Mouse (Mus musculus): ENCODE data around the gene Hapln2.
A peak's percentile ranks its signal among the peaks of the same experiment; 100 is the strongest.

The Hapln2 gene

DNA sequence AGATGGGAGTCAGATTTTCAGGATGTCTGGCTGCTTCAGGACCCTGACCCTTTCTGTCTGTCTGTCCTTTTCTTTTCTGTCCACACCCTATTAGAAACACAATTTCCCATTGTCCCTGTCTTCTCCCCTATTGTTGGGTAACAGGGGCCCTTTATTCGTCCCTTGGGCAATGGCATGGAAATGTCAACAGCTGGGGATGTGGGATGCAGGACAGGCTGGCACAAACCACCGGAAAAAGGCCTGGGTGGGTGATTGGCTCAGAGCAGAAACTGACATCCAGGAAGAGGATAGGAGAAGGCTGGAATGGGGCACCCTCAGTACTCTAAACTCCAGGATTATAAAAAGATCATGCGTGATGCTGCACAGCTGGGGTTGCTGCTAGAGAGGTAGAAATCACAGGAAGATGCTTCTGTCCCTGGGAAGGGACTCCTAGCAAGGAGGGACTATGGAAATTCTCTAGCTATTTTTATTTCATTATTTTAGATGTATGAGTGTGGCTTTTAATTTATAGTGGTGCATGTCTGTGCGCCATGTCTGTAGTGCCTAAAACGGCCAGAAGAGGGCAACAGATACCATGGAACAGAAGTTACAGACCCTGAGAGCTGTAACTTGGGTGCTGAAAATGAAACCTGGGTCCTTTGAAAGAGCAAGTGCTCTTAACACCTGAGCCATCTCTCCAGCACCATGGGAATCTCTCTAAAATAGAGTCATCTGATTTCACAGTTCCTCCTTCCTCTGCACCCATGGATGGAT lies at the start of gene Hapln2:
TSS of gene Hapln2 (minus strand) at position 150 of the 753 bp plus-strand sequence.
- peak; percentile 14 for DNase-seq

DNA sequence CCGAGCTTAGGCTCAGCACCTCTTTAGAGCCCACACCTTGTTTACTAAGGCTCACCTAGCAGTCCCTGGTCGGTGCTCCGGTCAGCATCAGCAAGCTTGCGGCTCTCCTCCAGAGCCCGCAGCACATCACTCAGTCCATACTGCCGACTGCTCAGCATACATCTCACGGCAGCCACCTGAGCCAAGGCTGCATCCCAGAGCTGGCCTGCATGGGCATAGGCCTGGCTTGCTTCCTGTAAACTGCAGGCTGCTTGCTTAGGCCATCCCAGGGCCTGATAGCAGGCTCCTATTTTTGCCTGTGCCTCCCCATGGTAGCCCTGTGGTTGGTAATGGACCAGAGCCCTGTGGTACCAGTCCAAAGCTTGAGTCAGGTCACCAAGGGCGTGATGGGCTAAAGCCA lies 47.4 kb upstream of the Hapln2 start:
- DNase-seq: no peak

DNA sequence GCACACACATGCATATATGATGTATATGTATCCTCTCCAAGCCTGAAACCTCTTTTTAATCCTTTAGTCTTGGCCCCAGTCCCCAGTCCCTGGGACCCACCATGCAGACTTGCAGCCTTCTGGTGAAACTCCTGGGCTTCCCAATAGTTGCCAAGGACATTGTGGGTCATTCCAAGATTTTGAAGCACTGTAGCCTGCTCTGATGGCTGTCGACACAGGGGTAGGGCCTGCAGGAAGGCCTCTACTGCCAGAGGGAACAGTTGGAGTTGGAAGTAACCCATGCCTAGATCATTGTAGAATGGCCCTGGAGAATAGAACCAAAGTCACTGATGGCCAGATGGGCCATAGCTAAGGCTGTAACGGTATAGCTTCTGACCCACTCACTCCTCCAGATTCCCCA lies 47.0 kb upstream of the Hapln2 start:
- DNase-seq: no peak

DNA sequence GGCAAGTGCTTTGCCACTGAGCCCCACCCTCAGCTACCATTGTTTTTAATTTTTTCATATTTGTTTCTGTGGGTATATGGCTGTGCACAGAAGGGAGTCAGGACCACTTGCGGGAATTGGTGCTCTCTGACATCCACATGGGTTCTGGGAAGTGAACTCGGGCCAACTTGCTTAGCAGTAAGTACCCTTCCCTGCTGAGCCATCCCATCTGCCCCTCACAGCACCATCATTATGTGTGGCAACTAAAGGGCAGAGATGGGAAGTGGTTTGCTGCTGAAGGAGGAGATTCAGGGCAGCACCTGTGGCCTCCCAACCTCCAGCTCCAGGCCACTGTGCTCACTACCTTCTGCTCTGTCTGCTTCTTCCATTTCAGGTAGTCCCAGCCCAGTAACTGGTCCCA lies 46.2 kb upstream of the Hapln2 start:
- DNase-seq: no peak

DNA sequence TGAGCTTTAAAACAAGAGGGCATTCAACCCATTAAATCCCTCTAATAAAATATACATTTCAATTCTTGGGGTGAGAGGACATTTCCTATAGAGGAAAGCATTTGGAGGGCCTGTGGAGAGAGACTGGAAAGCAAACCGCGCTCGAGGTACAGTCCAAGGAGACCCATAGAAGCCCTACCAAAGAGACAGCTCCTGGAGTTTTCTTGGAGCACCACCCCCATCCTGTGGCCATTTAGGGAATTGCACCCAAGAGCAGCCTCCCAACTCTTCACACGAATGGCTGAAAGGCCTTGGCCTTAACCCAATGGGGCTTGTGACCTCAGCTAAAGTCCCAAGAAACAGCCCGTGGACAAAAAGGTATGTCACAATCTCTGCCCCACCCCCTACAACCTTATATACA lies 44.4 kb upstream of the Hapln2 start:
- DNase-seq: peak; percentile 92

DNA sequence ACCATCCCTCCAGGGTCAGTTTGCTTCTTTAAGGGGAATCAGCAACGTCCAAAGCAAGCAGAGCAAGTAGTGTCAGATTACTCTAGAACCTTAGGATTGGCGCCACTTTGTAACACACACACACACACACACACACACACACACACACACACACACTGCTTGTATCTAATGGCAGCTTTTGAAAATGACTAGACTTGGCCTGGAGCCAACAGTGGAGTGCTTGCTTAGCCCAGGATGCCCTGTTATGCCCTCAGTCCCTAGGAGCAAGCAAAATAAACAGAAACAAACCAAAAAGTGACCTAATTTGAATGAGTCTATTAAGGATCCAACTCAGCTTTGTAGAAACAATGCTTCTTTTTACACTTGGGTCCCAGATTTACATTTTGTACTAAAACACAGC lies 41.0 kb upstream of the Hapln2 start:
- no peak for DNase-seq

DNA sequence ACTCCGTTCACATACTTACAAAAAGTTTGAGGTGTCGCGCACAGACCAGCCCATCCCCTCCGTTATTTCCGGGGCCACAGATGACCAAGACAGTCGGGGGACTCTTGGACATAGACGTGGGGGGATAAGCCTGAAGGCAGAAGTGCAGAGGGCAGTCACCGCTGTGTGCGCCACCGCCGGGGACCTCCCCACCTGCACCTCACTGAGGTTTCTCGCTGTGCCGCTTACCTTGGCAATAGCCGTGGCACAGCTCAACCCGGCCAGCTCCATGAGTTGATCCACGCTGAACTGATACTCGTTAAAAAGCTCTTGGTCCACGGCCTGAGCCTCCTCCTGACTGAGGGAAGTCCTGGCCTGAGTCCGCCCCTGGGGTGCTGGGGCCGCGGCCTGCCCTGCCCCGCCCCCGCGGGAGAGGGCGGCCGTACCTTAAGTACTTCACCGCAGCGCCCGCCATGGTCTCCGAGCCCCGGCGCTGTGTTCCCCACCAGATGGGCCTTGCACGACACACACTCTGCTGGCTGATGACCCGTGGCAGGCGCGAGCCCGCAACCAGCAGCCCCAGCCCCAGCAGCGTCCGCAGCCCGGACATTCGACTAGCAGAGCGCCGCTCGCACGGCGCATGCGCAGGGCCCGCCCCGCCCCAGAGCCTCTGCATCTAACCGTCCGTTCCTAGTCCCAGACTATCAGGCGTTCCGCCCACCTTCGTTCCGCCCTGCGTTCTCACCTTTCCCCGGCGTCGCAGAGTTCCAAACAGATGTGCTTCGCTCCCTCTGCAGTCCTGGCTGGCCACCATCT lies 30.7 kb upstream of the Hapln2 start, which contains the start of gene Naxe:
TSS of gene Naxe (minus strand) at position 594 of the 795 bp plus-strand sequence.
- DNase-seq: peak; percentile 88

DNA sequence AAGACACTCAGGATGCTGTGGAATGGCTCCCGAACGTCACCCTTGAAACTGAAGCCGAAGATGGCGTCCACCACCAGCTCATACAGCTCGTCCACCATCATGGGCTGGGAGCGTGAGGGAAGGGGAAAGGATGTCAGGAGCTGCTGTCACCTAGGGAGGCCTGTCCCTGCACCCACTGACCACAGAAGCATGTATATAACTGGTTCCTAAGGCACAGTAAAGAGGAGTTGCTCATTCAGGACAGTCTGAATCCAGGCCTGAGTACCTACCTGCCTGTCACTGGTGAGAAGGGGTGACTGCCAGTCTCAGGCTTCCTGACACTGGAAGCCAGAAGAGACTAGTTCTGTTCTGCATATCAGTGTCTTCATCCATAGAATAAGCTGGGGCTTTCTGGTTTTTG lies 29.6 kb upstream of the Hapln2 start:
- no peak for DNase-seq

DNA sequence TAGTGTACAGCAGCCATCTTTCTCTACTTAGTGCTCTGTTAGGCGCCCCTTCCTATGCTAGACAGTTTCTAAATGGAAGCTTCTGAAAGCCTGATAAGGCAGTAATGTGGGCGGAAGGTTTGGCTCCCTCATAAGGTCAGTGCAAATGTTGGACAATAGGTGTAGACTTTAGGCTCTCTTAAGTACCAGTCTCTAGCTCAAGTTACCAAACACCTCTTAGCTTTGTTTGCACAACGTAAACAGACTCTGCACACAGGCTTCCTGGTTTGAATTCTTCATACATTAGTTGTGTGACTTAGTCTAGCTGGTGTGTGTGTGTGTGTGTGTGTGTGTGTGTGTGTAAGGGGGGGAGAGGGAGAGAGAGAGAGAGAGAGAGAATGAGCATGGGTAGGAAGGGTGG lies 22.1 kb upstream of the Hapln2 start:
- no peak for DNase-seq

DNA sequence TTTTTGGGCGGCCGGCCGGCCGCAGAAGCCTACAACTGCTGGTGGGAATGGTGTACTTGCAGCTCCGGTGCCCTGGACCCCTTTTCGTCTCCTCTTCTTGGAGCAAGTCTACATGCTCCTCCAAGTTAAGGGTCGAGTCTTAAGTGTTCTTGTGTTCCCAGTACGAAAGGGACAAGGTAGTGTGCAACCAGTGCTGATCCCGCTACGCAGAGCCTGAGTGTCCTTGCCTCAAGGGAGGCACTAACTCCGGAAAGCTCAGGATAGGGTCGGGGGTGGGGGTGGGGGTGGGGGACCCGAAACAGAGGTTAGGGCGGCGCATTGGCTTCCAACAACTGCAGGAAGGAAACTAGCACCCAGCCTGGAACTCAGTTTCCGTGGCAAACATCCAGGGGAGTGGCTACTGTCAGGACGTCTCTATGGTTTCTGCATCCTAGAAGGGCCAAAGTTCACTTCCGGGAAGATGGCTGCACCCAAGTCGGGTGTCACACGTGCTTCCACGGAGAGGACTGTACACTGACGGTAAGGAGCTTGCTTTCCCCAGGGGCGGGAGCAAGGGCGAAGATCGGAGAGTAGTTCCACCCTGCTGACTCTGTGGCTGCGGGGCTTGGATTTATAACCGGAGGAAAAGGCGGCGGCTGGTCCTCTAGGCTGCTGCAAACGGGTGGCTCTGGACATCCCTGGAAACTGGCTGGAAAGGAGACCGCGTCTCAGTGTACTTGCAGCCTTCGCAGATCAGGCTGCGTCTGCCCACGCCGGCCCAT lies 15.5 kb upstream of the Hapln2 start, which contains the start of gene Gpatch4:
TSS of gene Gpatch4 (plus strand) at position 448 of the 761 bp plus-strand sequence.
- peak; percentile 97 for DNase-seq

DNA sequence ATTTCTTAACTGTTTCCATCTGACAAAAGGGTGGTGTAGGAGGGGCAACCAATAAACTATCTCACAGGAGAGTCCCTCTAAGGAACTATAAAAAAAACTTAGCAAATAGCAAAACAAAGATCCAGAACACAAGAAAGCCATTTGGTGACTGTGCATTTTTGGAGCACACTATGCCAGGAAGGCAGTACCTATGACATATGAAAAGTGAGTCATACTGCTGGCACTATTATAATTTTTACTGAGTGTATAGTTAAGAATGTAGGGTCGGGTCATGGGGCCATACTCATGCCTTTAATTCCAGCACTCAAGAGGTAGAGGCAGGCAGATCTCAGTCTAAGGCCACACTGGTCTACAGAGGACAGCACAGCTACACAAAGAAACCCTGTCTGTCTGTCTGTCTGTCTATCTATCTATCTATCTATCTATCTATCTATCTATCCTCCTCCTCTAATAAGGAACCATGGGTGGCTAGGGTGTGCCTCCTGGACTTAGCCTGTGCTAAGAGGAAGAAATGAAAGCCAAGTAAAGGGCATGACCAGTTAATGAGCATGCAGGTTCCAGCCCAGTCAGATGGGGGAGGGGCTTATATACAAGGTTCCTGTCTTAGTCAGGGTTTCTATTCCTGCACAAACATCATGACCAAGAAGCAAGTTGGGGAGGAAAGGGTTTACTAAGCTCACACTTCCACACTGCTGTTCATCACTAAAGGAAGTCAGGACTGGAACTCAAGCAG lies 8.3 kb upstream of the Hapln2 start:
- no peak for DNase-seq

DNA sequence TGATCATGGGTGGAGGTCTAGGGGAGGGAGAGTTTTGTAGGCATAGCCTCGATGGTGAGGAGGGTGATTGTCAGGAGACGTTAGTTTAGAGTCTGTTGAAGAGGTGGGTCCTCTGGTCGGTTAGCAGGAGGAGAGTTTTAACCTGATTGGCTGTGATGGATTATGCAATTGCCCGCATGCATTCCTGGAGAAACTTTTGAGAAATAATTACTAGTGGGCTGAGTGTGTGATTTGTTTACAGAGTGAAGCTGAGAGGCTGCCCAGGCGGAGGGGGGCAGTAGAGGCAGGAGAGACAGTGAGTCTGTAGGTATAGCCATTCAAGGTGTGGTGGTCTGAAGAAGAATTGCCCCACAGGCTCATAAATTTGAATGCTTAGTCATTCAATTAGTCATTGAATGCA lies 6.1 kb upstream of the Hapln2 start:
- DNase-seq: no peak

DNA sequence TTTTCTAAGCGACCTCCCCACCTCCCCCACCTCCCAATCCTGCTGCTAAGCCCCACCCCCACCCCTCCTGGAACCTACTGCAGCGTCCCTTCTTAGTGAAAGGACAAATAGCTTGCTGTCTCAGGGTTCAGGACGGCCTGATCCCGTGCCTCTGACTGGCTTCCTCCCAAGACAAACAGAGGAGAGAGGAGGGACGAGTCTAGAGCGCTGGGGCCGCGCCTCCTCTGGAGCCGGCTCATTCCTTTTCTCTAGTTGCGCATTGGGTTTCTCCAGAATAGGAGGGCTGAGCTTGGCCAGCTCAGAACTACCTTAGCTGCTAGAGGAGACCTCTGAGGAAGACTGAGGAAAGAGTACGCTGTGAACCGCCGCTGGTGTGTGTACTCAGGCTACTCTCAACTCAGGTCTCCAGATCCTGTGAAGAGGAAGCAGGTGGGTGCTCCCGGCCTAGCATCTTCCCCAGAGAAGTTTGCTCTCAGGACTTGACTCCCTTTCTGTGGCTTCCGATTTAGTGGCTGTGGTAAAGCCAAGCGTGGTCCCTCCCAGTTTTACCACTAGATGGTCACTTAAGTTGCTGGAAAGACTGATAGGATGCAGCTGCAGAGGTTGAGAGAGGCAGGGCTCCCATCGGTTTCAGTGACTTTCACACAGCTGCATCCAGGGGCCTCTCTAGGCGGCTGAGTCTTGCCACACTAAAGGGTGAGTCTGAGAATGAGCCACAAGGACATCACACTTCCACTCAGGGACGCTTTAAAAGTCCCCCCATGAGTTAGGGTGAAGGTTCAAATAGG lies 3.4 kb upstream of the Hapln2 start:
- DNase-seq: peak; percentile 56

DNA sequence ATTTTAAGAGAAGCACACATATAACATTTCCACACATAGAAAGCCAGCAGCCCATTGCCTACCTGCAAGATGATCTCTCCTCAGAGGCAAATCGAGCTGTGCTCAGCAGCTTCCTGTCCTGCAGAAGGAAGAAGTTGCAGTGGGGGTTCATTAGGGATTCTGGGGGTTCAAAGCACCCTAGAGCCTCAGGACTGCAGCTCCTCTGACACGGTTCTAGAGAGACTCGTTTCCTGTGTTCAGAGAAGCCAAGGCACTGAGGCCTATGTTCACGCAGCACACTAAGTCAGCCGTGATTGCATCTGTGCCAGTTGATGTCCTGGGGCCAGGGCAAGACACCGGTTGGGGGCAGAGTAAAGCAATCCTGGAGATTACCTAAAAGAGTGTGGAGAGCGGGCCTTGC lies 560 bp downstream of the Hapln2 start:
- no peak for DNase-seq

DNA sequence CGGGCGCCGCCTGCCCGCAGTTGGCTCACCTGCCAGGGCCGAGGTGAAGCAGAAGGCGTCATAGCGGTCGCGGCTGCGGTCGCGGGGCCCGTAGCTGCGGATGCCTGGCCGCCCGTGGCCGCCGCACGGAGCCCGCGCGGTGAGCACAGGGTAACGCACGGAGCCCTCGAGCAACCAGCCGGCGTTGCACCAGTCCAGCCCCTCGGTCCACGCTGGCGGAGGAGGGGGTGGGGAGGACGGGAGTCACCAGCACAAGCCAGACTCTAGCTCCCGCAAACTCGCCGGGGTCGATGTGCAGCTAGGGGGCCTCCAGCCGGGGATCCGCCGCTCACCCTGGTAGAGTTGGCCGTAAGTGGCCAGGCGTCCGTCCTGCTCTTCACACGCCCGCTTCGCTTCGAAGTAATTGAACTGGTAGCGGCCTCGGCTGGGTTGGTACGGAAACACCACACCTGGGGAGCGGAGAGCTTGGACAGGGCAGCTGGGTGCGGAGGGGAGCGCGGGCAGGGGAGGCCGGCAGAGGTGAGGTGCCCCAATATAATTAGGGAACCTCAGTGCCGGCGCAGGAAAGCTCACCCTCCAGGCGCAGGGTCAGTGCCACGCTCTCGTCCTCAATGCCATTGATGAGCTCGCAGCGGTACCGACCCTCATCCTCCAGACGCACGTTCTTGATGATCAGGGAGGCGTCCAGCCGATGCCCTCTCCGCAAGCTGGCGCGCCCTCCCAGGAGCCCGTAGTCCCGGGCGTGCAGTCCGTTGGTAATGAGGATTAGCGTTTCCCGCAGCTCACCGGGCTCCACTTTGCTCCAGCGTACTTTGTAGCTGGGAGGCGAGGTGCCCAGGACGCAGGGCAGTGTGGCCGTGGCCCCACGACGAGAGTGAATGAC lies 4.0 kb downstream of the Hapln2 start:
- no peak for DNase-seq

DNA sequence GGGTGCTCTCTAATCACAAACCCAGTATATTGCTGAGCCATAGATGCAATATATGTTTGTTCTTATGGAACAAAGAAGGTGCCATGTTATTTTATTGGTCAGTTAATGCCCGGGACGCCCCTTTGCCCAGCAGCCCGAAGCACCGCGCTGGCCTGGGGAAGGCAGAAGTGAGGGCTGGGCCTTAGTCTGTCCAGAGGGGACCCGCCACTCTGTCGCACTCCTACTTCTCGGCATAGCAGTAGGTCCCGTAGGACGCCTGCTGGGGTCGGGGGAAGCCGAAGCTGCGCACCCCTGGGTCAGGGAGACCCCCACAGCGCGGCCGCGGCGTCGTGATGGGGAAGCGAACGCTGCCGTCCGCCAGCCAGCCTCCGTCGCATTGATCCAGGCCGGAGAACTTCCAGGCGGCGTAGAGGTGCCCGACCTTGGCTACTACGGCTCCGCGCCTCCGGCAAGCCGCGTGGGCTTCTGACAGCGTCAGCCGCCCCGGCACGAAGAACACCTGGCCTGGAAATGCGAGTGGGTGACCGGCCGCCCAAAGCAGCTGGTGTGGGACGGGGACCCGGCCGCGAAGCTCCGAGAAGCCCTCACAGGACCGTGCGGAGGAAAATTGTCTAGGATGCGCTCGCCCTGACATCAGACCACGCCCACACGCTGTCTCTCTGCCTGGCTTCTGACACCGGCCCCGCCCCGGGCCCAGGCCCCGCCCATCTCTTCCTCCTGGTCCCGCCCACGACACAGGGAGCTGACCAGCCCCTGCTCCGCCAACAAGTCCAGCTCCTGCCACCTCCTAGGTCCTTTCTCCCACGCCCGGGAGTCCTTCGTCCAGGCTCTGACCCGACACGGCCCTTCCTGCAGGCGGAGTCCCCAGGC lies 4.8 kb downstream of the Hapln2 start:
- DNase-seq: peak; percentile 97

DNA sequence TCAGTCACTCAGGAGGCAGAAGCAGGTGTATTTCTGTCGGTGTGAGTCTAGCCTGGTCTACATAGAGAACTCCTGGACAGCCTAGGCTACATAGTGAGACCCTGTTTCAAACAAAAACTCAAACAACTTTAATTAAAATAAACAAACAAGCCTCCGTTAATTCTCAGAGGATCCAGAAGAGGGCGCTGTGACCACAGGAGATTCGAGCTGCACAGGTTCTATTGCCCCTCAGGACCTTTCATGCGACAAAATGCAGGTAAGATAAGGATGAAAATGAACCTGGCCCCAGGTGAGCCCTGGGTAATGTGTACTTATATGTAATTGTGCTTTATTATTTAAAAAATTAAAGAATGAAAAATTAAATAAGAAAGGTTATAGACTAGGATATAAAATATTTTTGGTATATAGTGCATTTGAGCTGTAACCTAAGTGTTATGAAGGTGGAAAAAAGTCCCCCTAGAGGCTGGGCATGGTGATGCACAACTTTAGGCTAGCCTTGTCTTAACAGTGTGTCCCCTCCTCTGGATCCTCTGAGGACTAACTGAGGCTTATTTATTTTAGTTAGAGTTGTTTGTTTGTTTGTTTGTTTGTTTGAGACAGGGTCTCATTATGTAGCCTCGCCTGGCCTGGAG lies 16.6 kb downstream of the Hapln2 start:
- peak; percentile 58 for DNase-seq

DNA sequence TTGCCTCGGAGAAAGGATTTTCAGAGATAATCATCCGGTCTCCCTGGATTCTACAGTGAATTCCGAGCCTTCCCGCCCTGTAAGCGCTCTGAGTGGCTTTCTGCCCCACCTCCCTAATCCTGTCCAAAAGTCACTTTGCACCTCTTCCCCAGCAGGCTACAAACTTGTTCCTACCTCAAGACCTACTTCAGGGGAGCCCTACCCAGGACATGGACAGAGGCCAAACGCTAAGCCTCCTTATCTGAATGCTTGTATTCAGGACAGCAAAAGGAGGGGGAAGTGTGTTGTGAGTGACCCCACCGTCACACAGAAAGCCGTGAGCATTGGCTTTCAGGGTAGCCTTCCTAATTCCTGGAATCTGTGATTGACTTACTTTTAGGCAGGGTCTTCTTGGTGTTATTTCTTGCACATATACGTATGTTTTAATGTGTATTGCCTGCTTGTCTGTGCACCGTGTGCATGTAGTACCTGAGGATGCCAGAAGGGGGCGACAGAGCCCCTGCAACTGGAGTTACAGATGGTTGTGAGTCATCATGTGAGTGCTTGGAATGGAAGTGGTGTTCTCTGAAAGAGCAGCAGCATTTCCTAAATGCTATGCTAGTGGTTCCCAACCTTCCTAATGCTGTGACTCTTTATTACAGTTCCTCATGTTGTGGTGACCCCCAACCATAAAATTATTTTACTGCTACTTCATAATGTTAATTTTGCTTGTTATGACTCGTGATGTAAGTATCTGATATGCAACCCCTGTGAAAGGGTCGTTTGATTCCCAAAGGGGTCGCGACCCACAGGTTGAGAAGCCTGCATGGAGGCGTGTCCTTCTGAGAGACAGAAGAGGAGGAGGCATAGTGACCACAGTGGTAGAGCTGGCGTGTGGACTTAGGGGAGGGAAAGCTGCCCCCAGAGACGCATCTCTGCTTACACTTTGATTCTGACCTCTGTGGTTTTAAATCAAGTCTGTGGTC lies 21.3 kb downstream of the Hapln2 start:
- no peak for DNase-seq
